Mouse (Mus musculus): Measurements from ENCODE around the gene Tiam2. TPM values are rescaled to one million over a fixed set of nuclear protein-coding genes. Genes with fewer than 3 reads are reported as not detected.

Gene Tiam2
- polyA plus RNA-seq, 1 experiment from 2014 or later, result 7.5 TPM

DNA sequence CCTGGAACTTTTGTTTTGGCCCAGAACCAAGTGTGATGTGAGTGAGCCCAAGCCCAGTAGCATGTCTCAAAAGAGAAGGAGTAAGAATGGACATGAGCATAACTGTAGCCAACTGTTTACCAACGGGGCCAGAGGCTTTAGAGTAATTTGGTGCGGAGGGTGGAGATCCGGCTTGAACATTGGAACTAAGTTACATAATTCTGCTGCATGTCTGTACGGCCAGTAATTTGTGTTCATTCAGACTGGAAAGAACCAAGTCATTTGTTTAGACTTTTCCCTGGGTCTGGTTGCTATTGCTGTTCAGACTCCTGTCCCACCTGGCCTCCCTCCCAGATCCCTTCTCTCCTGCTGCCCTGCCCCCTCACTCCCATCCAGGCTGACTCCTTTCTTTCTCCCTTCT lies 43.3 kb downstream of the Tiam2 start:
- 87% methylated on average over 4 of the region's 4 CpGs for WGBS

DNA sequence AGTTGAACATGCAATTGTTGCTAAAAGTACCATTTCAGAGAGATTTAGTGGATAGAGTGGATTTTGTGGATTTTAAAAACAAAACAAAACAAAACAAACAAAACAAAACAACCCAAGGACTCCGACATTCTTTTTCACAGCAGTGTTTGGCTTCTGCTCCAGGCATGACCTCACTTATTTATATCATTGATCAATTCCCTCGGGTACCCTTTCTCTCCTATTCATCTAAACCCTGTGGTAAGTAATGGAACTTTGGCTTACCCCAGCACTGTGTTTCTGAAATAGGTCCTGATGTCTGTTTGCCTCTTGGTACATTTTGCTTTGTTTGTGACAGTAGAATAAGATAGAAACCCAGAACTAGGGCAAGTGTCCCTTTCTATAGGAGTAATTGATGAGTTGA lies 52.2 kb downstream of the Tiam2 start:
- H3K9ac ChIP-seq, result no peak overlapping the region
- 62% methylated on average over 2 of the region's 2 CpGs for WGBS
- no peaks in the 10 kb centered on the region for H3K27me3 ChIP-seq (replicated peaks)
- no peaks in the 10 kb centered on the region for H3K4me1 ChIP-seq
- no peak overlapping the region for H3K4me2 ChIP-seq (replicated peaks)
- H3K4me3 ChIP-seq, result no peak overlapping the region
- ATAC-seq (ENCODE audit: low FRiP score, low read depth), result no peak
- H3K36me3 ChIP-seq, result no peaks in the 10 kb centered on the region
- H3K9me3 ChIP-seq, result no peaks in the 10 kb centered on the region
- H3K27ac ChIP-seq, result no peak overlapping the region

More for the DNA sequence above, 43.3 kb downstream of the Tiam2 start:
- H3K27ac ChIP-seq, result no peak overlapping the region
- H3K4me2 ChIP-seq (replicated peaks), result no peak overlapping the region
- H3K36me3 ChIP-seq, result no peaks in the 10 kb centered on the region
- H3K4me1 ChIP-seq, result no peaks in the 10 kb centered on the region
- H3K9me3 ChIP-seq, result no peaks in the 10 kb centered on the region
- H3K4me3 ChIP-seq, result no peak overlapping the region
- ATAC-seq (ENCODE audit: low FRiP score, low read depth), result no peak
- no peak overlapping the region for H3K9ac ChIP-seq
- no peaks in the 10 kb centered on the region for H3K27me3 ChIP-seq (replicated peaks)

DNA sequence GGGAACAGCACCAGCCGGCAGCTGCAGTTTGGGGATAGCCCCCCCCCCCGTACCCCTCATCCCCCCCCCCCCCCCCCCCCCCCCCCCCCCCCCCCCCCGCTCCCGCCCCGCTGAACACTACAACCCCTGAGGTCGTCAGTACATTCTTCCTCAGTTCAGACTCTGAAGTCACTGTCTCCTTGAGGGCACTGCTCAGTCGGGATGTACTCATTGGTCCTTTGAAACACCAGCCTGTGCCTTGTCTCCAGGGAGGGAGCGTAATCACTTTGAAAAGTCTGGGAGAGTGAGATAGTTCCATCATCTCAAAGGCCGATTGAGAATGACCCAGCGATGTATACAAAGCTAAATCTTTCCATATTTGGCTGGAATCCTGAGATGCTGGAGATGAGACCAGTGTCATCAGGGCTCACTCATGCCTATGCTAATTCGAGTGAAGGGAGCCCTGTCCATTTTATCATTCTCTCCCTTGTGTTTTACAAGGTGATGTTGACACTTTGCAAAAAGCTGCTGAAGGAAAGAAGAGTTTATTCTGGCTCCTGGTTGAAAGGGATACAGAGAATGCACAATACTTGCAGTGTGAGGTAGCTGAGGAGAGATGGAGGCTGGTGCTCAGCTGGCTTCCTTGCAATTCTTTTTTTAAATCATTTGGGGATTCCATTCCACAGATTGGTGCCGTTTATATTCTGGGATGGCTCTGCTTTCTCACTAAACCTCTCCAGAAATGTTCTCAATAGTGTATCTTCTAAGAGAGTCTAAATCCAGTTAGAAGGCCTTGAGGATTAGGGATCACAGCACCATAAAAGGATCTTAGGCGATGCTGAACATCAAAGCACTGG lies 53.6 kb downstream of the Tiam2 start:
- Histone ChIP-seq H3K4me1 (no peaks in the 10 kb centered on the region), H3K9ac (no peak overlapping the region), H3K27ac (no peak overlapping the region), H3K4me2 (replicated peaks) (no peak overlapping the region), H3K4me3 (no peak overlapping the region), H3K27me3 (replicated peaks) (no peaks in the 10 kb centered on the region), H3K9me3 (no peaks in the 10 kb centered on the region), H3K36me3 (no peaks in the 10 kb centered on the region)
- ATAC-seq (ENCODE audit: low FRiP score, low read depth), result no peak
- WGBS, result 38% methylated on average over 10 of the region's 13 CpGs

DNA sequence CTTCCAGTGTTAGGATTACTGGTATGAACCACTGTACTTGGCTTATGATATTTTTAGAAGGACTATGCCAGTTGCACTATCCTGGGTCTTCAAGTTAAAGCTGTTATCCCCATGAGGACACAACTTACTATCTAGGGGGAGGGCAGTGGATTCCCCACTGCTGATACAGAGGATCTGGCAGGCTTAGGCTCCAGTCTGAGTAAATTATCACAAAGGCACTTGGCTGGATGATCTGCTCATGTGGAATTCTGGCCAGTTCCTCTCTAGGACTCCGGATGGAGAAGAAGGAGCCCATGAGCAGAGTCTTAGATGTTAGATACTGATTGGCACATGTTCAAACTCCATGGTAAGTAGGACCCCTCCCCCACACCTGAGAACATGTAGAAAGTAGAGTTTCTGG lies 59.0 kb downstream of the Tiam2 start:
- Histone ChIP-seq H3K4me2 (replicated peaks) (no peak overlapping the region), H3K9me3 (no peaks in the 10 kb centered on the region), H3K4me1 (no peaks in the 10 kb centered on the region), H3K36me3 (no peaks in the 10 kb centered on the region), H3K27ac (no peak overlapping the region), H3K27me3 (replicated peaks) (no peaks in the 10 kb centered on the region), H3K9ac (no peak overlapping the region), H3K4me3 (no peak overlapping the region)
- ATAC-seq (ENCODE audit: low FRiP score, low read depth), result no peak
- 92% methylated on average over 1 of the region's 1 CpGs for WGBS

DNA sequence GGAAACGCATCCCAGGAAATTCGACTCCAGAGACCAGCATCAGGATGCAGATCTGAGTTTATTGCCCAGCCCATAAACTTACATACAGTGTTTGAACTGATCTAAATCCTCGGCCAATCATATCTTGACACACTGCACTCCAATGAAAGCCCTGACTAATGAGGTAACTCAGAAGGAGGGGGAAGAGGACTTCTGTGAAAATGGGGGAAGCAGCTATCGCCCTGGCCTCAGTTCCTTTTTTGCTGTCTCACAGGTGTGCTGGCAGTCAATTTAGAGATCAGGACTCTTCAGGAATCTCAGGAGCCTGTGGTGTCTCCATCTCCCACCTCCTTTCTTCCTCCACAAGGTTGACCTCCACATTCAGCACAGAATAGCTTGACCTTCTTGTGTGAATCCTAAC lies 61.4 kb downstream of the Tiam2 start:
- Histone ChIP-seq H3K4me2 (replicated peaks) (no peak overlapping the region), H3K27me3 (replicated peaks) (no peaks in the 10 kb centered on the region), H3K9ac (no peak overlapping the region), H3K36me3 (no peaks in the 10 kb centered on the region), H3K9me3 (no peaks in the 10 kb centered on the region), H3K4me1 (no peaks in the 10 kb centered on the region), H3K27ac (no peak overlapping the region), H3K4me3 (no peak overlapping the region)
- no peak for ATAC-seq (ENCODE audit: low FRiP score, low read depth)
- 67% methylated on average over 4 of the region's 4 CpGs for WGBS

DNA sequence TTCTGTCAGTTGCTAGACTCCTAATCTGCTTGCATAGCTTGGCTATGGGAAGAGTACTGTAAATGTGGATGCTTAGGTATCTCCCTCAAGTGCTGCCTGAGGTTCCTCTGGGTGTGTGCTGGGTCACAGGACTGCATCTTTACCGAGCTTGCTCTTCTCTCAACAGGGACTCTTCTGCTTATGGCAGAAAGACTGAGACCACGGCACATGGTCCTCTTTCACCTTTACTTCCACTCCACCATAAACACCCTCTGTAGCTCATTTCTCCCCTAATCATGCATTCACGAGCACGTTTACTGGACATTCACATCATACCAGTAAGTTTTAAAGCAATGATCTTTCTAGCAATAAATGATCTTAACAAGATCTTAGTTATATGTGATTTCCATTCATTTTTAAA lies 63.4 kb downstream of the Tiam2 start:
- no peak for ATAC-seq (ENCODE audit: low FRiP score, low read depth)
- no peaks in the 10 kb centered on the region for H3K9me3 ChIP-seq
- no peaks in the 10 kb centered on the region for H3K27me3 ChIP-seq (replicated peaks)
- H3K36me3 ChIP-seq, result no peaks in the 10 kb centered on the region
- 82% methylated on average over 4 of the region's 4 CpGs for WGBS
- H3K9ac ChIP-seq, result no peak overlapping the region
- no peaks in the 10 kb centered on the region for H3K4me1 ChIP-seq
- no peak overlapping the region for H3K27ac ChIP-seq
- no peak overlapping the region for H3K4me2 ChIP-seq (replicated peaks)
- H3K4me3 ChIP-seq, result no peak overlapping the region

DNA sequence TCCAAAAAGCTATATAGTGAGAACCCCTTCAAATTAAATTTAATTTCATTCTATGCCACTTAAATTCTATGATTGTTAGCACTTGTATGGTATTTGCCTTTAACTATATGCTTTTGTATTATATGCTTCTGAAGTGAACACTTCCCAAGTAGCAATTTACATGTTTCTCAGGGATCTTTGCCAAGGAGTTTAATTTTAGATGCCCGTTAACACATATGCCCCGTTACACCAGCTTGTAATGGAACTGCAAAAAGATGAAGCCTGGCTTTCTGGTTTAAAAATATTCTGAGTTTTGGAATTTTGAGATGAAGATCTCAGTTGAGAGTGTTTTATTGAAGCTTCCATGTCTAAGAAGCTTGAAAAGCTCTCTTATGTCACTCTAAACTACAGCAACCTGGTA lies 67.6 kb downstream of the Tiam2 start:
- H3K9me3 ChIP-seq, result no peaks in the 10 kb centered on the region
- H3K9ac ChIP-seq, result no peak overlapping the region
- ATAC-seq (ENCODE audit: low FRiP score, low read depth), result no peak
- 94% methylated on average over 2 of the region's 2 CpGs for WGBS
- H3K36me3 ChIP-seq, result no peaks in the 10 kb centered on the region
- H3K27ac ChIP-seq, result no peak overlapping the region
- no peak overlapping the region for H3K4me3 ChIP-seq
- no peak overlapping the region for H3K4me2 ChIP-seq (replicated peaks)
- H3K27me3 ChIP-seq (replicated peaks), result no peaks in the 10 kb centered on the region
- no peaks in the 10 kb centered on the region for H3K4me1 ChIP-seq

DNA sequence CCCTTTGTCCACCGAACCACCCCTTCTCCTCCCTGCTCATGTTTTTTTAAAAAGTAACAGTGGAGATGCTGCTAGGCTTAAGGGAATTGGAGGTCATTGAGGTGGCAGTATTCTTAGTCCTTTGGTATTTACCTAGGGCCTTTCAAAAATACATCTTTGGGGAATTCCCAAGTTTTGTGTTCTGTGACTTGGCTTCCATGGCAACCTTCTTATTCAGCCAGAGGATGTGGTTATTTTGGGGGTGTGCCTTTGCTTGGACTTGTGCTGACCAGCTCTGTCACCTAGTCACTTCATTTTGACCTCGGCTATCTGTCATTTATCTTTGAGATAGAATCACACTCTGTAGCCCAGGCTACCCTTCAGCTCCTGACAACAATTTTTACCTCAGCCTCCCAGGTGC lies 68.6 kb downstream of the Tiam2 start:
- WGBS, result 79% methylated on average over 2 of the region's 2 CpGs
- Histone ChIP-seq H3K9ac (no peak overlapping the region), H3K4me2 (replicated peaks) (no peak overlapping the region), H3K27me3 (replicated peaks) (no peaks in the 10 kb centered on the region), H3K4me1 (no peaks in the 10 kb centered on the region), H3K36me3 (no peaks in the 10 kb centered on the region), H3K27ac (no peak overlapping the region), H3K9me3 (no peaks in the 10 kb centered on the region), H3K4me3 (no peak overlapping the region)
- no peak for ATAC-seq (ENCODE audit: low FRiP score, low read depth)

DNA sequence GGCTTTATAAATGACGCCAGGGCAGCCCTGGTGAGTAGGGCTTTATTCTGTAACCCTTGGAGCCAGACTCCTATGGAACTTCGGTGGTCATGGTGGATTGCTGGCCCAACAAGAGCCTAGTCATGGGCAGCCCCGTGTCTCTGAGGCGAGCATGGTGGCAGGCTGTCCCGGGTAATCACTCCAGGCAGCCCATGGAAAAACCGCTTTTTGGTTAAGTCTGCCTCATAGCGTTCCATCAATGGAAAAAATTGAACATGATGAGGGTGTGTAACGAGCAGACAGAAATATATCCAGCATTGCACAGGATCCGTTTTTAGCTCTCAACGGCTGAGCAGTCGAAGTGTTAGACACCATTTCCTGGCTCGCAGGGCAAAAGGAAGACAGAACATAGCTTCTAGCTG lies 70.5 kb downstream of the Tiam2 start:
- no peak overlapping the region for H3K4me3 ChIP-seq
- no peaks in the 10 kb centered on the region for H3K27me3 ChIP-seq (replicated peaks)
- 82% methylated on average over 12 of the region's 12 CpGs for WGBS
- no peak for ATAC-seq (ENCODE audit: low FRiP score, low read depth)
- H3K9ac ChIP-seq, result no peak overlapping the region
- no peaks in the 10 kb centered on the region for H3K9me3 ChIP-seq
- H3K27ac ChIP-seq, result no peak overlapping the region
- H3K4me2 ChIP-seq (replicated peaks), result no peak overlapping the region
- no peaks in the 10 kb centered on the region for H3K36me3 ChIP-seq
- H3K4me1 ChIP-seq, result no peaks in the 10 kb centered on the region

DNA sequence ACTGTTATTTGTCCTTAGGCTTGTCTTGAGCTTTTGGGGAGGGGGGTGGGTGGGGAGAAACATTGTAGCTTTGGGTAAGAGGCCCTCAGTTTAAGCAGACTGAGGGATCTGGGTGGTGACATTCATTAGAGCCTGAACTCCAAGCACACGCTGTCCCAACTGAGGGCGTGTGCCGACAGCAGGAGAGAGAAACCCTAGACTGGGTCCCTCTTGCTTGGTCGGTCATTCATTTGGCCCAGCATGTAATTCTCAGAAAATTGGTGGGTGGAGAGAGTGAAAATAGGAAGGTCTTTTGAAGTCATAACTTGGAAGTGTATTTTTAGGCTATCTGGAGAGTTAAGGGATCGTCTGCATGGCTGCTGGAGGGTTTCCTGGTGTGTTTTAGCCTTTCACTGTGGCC lies 71.5 kb downstream of the Tiam2 start:
- Histone ChIP-seq H3K27me3 (replicated peaks) (no peaks in the 10 kb centered on the region), H3K4me2 (replicated peaks) (no peak overlapping the region), H3K4me1 (no peaks in the 10 kb centered on the region), H3K9me3 (no peaks in the 10 kb centered on the region), H3K36me3 (no peaks in the 10 kb centered on the region), H3K27ac (no peak overlapping the region), H3K4me3 (no peak overlapping the region), H3K9ac (no peak overlapping the region)
- 59% methylated on average over 5 of the region's 5 CpGs for WGBS
- ATAC-seq (ENCODE audit: low FRiP score, low read depth), result no peak

DNA sequence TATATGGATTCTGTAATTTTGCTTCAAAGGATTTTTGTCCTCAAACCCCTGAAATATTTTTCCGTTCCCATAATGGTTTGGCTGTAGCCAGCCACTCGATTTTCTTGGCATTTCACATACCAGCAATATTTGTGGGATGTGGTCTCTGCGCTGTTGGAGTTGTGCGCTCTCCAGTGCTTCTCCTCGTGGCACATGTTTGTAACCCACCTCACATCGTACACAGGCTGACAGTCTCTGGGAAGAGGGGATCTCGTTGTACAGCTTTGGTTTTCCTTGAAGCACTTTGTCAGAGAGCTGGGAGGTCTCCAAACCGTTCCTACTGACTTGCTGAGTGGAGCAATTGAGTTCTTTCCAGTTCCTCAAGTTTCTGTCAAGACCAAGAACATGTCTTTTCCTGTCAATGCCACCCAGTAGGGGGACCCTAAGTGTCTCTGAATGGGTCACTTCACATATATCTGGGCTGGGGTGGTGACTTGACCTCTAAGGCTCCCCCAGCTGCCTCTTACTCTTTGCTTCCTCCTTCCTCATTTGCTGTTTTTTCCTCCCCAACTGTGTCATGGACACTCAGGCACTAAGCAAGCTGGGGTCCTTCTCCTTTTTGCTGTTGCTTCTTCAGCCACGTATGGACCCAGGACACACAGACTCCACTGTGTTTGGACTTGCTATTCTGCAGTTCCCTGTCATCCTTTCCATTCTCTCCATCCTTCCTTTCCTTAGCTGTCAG lies 79.1 kb downstream of the Tiam2 start:
- H3K27me3 ChIP-seq (replicated peaks), result peaks cover 4% of the 10 kb centered on the region; the same call in 1 of the 2 replicates
- H3K4me2 ChIP-seq (replicated peaks), result no peak overlapping the region
- no peaks in the 10 kb centered on the region for H3K9me3 ChIP-seq
- H3K27ac ChIP-seq, result no peak overlapping the region
- H3K4me3 ChIP-seq, result no peak overlapping the region
- H3K9ac ChIP-seq, result no peak overlapping the region
- H3K36me3 ChIP-seq, result no peaks in the 10 kb centered on the region
- ATAC-seq (ENCODE audit: low FRiP score, low read depth), result no peak
- H3K4me1 ChIP-seq, result peaks cover 8% of the 10 kb centered on the region; the same call in 1 of the 2 replicates
- WGBS, result 84% methylated on average over 9 of the region's 9 CpGs

DNA sequence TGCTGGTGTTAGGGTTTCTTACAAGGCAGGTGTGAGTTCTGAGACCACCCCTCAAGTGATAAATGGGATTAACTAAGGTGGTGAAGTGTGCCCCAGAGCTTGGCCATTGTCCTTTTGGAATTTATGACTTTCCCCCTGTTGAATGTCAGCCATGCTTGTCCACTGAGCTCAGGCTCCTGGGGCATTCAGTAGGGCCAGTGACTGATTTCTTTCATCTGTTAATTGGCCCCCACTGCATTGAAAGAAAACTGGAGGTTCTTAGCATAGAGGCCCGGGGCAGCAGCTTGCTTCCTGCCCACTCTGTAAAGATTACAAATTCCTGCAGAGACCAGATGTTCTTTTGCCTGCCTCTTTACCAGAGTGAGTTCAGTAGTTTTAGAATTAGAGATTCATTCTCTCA lies 80.7 kb downstream of the Tiam2 start:
- Histone ChIP-seq H3K27ac (no peak overlapping the region), H3K4me1 (peaks cover 8% of the 10 kb centered on the region; the same call in 1 of the 2 replicates), H3K36me3 (no peaks in the 10 kb centered on the region), H3K4me3 (no peak overlapping the region), H3K9ac (no peak overlapping the region), H3K4me2 (replicated peaks) (no peak overlapping the region), H3K27me3 (replicated peaks) (peaks cover 4% of the 10 kb centered on the region; the same call in 1 of the 2 replicates), H3K9me3 (no peaks in the 10 kb centered on the region)
- 3% methylated on average over 1 of the region's 1 CpGs for WGBS
- ATAC-seq (ENCODE audit: low FRiP score, low read depth), result 0 out of 2 replicates have a peak, but pooled peaks have one; percentile 33
